Mouse (Mus musculus): ENCODE data around the gene Synrg.

The Synrg gene

DNA sequence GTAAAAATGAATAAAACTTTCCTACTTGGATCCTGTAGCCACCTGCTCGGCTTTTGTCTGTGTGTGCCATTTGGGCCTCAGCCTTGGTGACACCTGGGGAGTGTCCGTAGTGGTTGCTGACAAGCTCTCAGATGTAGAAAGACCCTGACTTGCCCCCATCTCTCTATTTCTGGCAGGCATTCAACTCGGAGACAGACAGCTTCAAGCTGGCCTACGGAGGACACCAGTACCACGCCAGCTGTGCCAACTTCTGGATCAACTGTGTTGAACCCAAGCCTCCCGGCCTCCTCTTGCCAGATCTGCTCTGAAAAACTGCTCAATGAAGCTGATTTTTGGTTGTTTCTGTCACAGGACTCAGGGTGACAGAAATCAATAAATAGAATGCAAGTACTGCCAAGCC lies 76.4 kb downstream of the Synrg start:
- DNase-seq (ENCODE audit: low spot score in 2 of 2), result no peak

DNA sequence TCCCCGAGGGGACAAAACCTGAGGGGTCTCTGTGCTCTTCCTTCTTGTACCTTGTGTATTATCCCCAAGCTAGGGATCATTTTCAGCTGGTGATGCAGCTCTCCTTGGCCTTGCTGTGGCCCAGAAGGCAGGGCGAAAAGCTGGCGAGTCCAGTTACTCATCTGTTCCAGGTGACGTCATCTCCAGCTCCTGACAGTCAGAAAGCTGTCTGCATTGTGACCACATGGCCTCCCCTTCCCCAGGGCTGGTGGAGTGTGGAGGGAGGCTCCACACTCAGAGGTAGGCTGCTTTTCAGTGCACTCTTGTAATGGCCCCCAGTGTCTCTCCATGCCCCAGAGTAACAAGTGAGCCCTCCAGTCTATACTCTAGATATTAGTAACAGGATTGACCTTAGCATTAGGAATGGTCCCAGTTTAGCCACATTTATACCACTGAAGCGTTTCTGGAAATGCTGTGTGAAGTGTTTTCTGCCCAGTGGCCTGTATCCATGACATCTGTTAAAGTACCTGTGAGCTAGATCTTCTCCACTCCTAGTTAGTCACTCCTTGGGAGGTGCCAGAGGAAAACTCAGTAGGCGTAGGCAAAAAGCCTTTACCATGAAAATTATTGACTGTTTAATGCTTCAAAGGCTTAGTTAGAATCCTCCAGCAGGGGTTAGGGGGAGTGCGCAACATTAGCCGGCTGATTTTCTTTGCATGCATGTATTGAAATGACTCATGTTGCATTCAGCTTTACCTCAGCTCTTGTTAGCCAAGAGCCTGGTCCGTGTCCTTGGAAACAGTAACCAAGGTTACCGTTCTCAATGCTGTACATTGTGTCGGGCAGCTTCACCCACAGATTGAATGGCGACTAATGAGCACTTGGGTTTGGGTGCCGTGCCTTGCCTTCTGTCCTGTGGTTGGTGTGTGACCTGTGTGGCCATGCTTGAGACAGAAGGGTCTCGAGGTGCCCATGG lies 78.9 kb downstream of the Synrg start:
- DNase-seq (ENCODE audit: low spot score in 2 of 2), result no peak

DNA sequence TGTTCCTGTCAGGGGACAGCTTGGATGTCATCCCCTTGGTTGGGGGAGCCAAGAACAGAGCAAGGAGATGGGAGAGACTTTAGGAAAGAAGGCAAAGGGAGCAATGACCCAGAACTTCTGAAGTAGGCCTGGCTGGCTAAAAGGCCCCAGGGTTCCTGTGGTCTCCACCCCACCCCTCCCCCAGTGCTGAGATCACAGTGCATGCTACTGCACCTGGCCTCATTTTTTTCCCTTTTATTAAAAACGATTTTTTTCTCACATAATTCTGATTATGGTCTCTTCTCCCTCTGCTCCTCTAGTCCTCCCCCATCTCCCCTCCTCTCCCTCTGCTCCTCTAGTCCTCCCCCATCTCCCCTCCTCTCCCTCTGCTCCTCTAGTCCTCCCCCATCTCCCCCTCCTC lies 80.8 kb downstream of the Synrg start:
- DNase-seq (ENCODE audit: low spot score in 2 of 2), result no peak

DNA sequence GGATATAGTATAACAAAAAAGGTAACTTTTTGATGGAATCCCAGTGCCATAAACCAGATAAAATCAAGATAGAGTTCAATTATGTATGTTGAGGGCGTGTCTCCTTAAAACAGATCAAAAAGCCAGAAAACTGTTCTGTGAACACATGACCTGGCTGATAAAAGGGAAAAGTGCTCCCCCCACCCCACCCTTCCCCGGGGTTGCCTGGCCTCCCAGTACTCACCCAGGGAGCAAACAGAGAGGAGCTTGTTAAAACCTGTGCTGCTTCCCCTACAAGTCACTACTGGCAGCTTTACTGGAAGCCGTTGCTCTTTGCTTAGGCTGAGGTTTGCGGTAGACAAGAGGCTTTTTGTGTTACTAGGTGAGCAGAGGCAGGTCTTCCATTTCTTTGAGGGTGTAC lies 83.0 kb downstream of the Synrg start:
- DNase-seq (ENCODE audit: low spot score in 2 of 2), result no peak

DNA sequence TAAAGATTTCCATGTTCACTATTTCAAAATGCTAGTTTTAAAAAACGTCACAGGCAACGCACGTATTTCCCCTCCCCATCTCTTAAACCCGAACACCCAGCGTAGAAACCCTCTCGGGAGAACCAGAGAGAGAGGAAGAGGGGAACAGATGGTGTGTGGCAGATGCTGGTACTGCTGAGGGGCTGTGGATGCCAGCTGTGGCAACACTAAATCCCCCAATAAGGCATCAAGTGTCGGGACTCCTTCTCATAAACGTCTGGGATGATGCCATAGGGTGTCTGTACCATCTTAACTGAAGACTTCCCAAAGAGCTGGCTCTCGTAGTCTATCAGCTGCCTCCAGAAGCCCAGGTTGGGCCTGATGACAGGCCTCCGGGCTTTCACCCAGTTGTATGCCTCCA lies 84.2 kb downstream of the Synrg start:
- DNase-seq (ENCODE audit: low spot score in 2 of 2), result no peak

DNA sequence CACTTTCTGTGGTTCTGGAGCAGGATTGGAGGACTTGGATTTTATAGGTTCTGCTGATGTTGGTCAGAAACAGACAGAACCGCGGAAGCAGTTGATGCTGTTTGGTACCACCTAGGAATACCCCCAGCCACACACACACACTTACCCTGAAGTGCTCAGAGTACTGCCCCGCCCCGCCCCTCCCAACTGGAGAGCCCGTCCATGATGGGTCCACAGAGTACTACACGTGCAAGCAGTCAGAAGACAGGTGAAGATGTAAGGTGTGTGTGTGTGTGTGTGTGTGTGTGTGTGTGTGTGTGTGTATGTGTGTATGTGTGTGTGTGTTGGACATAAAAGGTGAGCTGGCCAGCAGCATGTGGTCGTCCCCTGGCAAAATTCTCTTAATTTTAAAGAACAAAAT lies 88.8 kb downstream of the Synrg start:
- no peak for DNase-seq (ENCODE audit: low spot score in 2 of 2)

DNA sequence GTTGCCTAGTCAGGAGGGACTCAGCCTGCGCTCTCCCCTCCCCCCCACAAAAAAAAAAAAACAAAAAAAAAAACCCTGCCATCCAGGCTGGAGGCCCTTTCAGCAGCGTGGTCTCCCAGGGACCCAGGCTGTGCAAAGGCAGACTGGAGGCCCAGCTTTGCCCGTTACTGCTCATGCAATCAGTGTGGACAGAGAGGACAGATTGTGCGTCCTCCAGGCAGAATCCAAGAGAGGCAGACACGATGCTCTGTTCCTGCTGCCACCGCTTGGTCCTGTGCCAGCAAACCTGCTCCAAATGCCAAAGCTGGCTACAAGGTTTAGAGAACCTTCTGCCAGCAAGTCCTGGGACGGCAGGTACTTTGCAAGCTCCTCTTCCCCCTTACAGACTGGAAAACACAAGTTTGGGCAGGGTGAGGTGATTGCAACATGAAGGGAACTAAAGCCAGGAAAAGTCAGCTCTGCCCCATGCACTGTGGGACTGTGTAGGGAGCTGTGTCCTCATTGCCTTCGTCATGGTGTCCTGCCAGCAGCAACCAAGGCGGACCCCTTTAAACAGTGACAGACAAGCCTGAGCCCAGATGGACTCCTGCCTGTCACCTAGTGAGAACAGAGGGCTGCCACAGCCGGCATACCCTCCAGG lies 89.4 kb downstream of the Synrg start:
- DNase-seq (ENCODE audit: low spot score in 2 of 2), result no peak

DNA sequence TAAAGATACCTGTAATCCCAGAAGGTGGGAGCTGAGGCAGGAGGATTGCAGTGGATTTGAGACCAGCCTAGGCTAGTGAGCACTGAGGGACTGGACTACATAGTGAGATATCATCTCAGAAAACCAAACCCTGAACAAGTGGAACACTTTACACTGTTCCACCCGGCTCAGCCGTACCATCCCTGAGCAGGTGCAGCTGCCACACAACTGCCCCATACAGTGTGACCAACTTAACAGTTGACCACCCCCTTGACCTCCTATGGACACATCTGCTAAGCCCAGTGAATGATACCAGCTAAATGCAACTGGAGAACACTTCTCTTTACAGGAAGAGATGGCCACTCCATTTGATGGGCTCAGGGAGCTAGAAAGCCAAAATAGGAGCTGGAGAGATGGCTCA lies 93.2 kb downstream of the Synrg start:
- no peak for DNase-seq (ENCODE audit: low spot score in 2 of 2)

DNA sequence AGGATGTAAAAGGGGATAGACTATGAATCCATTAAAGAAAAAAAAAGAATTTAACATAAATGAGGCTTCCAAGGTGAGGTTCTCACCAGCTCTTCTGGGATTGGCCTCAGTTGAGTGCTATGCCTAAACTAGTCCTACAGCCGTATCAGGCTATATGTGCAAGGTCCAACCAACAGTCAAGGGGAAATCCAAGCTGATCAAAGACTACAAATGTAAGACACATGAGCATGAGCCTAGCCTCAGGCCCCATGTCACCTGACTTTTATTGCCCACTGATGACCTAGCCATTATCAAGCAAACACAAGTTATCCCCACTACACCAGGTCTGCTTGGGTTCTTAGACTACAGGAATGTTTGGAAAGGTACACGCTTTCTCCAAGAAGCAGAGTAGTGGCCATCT lies 95.6 kb downstream of the Synrg start:
- DNase-seq (ENCODE audit: low spot score in 2 of 2), result no peak

DNA sequence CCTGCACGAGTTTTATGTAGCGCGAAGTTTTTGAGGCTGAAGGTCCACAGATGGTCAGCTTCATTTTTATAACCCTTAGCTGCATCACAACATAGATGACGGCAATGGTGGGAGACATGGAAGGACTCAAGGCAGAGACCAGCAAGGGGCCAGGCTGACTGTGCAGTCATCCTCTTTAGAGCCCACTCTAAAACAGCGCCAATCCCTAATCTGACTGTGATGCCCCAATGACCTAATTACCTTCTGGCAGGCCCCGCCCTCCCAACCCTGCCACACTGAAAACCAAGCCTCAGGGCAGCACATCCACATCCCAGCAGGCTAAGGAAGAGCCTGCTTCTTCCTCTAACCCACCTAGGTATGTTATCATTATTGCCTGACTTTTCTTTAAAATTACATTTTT lies 96.4 kb downstream of the Synrg start:
- no peak for DNase-seq (ENCODE audit: low spot score in 2 of 2)

DNA sequence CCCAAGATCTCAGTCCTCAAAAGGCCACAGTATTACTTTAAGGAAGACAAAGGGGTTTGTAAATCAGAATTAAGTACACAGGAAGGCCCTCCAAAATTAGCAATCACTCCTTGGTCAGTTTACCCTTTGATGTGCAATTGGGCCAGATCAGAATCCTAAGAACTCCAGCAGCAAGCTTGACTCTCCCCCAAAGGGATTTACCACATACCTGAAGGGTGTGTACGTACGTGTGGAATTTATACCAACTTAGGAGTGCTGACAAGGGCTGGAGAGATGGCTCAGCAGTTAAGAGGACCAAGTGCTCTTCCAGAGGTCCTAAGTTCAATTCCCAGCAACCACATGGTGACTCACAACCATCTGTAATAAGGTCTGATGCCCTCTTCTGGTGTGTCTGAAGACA lies 97.7 kb downstream of the Synrg start:
- DNase-seq (ENCODE audit: low spot score in 2 of 2), result no peak

DNA sequence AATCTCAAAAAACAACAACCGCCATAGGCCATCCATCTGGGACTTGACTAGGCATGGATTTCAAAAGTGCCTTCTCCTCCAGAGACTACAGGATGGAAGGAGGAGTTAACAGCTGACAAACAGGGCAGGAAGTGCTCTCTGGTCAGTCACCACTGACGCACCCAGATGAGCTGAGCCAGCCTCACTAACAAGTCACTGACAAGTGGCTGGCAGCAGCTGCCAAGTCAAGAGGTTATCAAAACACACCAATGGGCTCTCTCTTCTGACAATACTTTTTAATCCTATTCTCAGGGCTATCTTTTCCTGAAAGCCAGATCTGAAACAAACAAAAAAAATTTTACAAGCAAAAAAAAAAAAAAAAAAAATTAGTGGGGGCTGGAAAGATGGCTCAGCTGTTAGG lies 98.6 kb downstream of the Synrg start:
- no peak for DNase-seq (ENCODE audit: low spot score in 2 of 2)

DNA sequence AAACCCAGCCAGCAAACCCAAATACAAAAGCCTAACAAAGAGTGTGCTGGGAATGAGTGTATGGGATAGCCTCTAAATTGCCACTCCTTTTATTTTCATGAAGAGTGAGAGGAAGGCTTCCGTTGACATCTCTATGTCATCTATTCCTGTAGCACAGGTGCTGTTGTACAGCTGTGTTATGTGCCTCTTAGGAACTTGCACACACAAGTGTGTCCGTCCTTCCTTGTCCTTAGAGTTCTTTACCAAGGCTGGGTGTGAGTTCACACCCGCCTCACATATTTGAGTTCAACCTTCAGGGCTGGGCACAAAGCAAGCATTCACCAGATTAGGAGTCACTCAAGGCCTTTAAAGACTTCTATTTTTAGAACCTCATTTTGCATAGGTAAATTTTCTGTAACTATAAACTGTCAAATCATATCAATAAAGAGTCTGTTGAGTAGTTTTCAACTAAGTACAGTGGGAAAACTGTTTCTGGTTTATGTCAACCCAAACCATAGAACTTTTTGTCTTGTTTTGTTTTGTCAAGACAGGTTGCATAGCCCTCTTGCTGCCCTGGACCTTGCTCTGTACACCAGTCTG lies 99.5 kb downstream of the Synrg start:
- DNase-seq (ENCODE audit: low spot score in 2 of 2), result no peak

DNA sequence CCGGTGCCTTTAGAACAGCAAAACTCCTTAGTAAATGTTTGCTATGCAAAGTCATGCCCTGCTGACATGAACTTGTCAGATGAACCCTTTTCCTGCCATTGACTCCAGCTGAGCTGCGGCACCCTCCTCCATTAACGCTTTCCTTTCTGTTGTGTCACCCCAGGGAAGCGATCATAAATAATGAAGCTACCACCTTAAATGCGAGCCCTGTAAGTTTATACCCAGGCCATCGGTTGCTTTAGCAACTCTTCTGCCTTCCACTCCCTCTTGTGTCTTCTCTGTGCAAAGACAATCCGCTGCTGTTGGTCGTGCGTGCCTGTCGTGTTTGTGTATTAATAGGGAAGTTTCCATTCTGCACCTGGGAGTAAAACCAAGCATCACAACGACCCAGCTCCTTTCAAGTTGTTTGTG lies 101.8 kb downstream of the Synrg start:
- DNase-seq (ENCODE audit: low spot score in 2 of 2), result no peak

DNA sequence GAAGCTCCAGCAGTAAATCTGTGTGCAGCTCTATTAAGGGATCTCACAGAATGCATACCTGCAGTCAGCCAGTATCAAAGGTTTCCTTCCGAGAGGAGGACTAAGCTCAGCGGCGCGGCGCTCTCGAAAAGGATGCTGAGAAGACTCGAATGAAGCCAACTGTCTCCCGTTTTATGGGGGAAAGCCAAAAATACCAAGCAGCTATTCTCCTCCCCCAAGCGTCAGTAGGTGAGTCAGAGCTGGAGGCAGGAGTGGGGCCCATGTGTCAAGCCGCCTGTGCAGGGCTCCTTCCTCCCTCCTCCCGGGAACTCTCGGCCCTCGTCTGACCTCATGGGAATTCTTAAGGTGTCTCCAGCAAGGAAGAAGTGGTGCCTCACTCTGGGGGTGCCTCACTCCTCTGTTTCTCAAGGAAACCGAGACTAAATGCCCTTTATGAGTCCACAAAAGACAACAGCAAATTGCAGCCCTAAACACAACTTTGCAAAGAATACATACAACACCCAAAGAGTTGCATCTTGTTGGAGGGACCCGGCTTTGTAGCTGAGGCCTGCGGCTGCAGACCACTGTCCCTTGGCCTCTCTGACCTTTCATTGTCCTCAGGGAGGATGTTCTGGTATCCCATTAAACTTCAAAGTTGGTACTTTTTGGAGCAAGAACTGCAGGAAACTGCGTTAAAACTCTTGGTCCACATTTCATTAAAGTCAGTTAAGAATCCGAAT lies 102.9 kb downstream of the Synrg start:
- DNase-seq (ENCODE audit: low spot score in 2 of 2), result no peak

DNA sequence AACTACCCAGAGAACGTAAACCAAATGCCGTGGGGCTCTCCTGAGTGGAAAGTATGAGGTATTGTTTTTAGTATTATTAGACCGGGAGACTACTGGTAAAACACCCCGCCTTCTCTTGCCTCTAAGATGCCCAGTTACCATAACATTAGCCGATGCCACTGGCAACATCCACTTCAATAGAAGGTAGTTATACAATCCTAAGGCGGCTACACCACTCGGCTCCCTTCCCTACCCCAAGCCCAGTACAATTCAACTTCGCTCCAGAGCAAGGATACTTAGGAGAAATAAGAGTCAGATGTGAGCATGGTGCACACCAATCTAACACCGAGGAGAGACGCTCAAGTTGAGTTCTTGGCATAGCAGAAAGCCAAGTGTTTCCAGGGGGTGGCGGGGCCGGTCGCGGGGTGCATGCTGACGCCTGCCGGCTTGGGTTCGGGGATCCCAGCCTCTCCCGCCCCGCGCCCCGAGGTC lies 103.5 kb downstream of the Synrg start:
- no peak for DNase-seq (ENCODE audit: low spot score in 2 of 2)

DNA sequence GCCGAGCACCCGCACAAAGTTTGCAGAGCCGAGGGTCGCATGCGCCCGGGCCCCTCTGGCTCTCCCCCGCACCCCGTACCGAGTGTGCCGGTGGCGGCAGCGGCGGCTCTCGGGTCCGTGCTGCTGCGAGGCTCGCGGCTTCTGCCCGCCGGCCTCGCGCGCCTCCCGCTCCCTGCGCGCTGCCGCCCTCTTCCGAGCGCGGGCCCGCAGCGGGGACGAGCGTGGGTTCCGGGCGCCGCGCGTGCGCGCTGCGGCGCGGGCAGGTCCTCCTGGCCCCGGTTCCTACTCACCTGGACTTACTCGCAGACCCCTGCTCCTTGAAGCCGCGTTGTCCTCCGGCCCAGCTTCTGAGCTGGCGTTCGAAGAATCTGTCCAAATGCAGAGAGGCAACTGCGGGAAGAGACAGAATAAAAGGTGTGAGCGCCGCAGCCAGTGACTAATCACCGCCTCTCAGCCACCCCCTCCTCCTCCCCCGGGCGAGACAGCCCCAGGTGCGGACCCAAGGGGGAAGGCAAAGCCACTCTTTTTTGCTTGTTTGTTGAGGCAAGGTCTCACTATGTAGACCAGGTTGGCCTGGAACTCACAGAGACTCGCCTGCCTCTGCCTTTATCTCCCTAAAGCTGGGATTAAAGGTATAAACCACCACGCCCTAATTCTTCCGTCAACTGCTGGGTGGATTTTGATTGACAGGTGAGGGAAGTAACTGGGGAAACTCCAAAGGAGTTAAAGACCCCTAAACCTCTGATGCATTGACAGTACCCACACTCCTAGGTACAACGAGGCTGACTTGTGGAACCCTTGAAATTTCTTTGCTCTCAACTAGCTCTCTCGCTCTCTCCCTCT lies 104.2 kb downstream of the Synrg start:
- DNase-seq (ENCODE audit: low spot score in 2 of 2), result no peak

DNA sequence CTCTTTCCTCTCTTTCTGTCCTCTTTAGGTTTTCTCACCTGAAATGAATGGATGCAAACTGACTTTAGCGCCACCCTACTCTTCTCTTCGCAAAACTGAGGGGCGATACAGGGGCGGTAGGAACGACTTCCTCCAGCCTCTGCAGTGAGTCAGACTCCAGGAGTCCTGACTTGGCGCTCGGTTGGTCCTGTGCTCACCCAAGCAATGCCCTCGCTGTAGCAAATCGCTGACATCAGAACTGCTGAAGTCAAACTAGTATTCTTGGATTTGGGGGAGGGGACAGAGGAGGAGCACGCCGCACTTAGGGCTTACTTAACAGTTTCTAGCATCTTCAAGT lies 104.8 kb downstream of the Synrg start, which contains the start of gene Dusp14:
Gene Dusp14 (minus strand): TSS at position 228 of the 337 bp plus-strand sequence.
- DNase-seq (ENCODE audit: low spot score in 2 of 2), result no peak

DNA sequence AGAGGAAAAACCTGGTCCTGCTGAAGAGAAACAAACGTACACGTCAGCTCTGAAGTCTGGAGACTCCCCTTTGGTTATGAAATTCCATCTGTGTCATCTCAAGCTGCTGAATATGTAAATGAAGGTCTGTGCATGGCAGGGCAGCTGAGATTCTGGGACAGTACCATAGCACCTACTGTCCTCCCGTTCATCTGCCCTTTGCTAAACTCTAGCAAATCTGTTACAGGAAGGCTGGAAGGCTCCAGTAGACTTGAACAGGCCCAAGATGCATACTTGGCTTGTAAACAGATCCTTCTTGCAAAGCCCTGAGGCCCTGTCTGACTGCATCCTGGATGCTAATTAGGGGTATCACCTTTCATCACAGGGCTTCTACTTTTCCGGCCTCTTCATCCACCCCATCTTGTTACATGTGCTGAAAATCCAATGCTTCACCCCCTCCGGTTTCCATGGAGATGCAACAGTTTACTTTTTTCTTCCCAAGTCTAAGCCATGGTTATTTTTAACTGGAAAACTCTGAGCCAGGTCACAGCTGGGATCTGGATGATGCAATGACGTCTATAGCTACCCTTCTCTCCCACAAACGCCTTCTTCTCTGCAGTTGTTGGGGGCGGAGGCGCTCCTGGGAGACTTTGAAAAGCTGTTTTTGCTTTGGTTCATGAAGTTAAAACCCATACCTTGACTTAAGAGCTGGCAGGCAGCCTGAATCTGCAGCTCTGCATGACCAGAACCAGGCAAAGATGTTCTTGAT lies 108.8 kb downstream of the Synrg start:
- no peak for DNase-seq (ENCODE audit: low spot score in 2 of 2)

Data from spleen, postnatal 14 days (tissue).